Mouse (Mus musculus) C2C12 (cell line): ENCODE measurements around the gene Zfp618. TPM values are rescaled to one million over a fixed set of nuclear protein-coding genes. Genes with fewer than 3 reads are reported as not detected.

Source experiments
- H3K27me3 ChIP-seq: one replicate; pipeline ENCODE4 v1.6.1; 2011; ENCODE audit not compliant: control insufficient read depth, insufficient read depth, insufficient read length
- H3K36me3 ChIP-seq: one replicate; pipeline ENCODE4 v1.6.1; 2011; ENCODE audit not compliant: control insufficient read depth, insufficient read depth
- H3K4me3 ChIP-seq: one replicate; pipeline ENCODE4 v1.5.1; 2011; ENCODE audit warnings: mild to moderate bottlenecking, control low read depth; ENCODE audit not compliant: poor library complexity, insufficient read depth, severe bottlenecking
- H3K79me2 ChIP-seq: one replicate; pipeline ENCODE4 v1.6.1; 2011; ENCODE audit not compliant: control insufficient read depth, insufficient read depth
- H3K79me3 ChIP-seq: one replicate; pipeline ENCODE4 v1.6.1; 2011; ENCODE audit warnings: low read depth, control low read depth
- H3ac ChIP-seq: one replicate; pipeline ENCODE3; 2011; ENCODE audit warnings: low read depth; ENCODE audit not compliant: control insufficient read depth, insufficient read length
- CEBPB ChIP-seq: IDR thresholded peaks from one replicate; pipeline ENCODE4 v1.6.1; 2011; ENCODE audit warnings: low read depth, mild to moderate bottlenecking, control low read depth, moderate library complexity
- CTCF ChIP-seq: IDR thresholded peaks from one replicate; pipeline ENCODE4 v1.5.1; 2011; ENCODE audit not compliant: control insufficient read depth, insufficient read depth, insufficient read length
- FOSL1 ChIP-seq: IDR thresholded peaks from one replicate; pipeline ENCODE4 v1.8.0; 2011; ENCODE audit warnings: mild to moderate bottlenecking, low read length; ENCODE audit not compliant: poor library complexity, insufficient read depth, severe bottlenecking
- MAX ChIP-seq: IDR thresholded peaks from one replicate; pipeline ENCODE4 v1.6.1; 2011; ENCODE audit warnings: mild to moderate bottlenecking, control low read depth
- MYOD1 ChIP-seq: IDR thresholded peaks from one replicate; pipeline ENCODE4 v1.6.1; 2011; ENCODE audit warnings: low read depth; ENCODE audit not compliant: control insufficient read depth, insufficient read length
- MYOG ChIP-seq: IDR thresholded peaks from one replicate; pipeline ENCODE4 v1.6.1; 2011; ENCODE audit not compliant: control insufficient read depth, insufficient read length; ENCODE audit errors: extremely low read depth
- USF1 ChIP-seq: IDR thresholded peaks from one replicate; pipeline ENCODE4 v1.6.1; 2011; ENCODE audit warnings: low read depth, mild to moderate bottlenecking, control low read depth, moderate library complexity
- polyA plus RNA-seq: library from polyadenylated mRNA; unstranded; fragments of >200 nt; fragmentation: generic; extraction: Trizol; gene quantifications from one replicate; pipeline ENCODE4 v1.2.1, GENCODE M21; 2012; ENCODE audit warnings: missing spikeins

The Zfp618 gene
- polyA plus RNA-seq, 1 experiment = 0.01 TPM

DNA sequence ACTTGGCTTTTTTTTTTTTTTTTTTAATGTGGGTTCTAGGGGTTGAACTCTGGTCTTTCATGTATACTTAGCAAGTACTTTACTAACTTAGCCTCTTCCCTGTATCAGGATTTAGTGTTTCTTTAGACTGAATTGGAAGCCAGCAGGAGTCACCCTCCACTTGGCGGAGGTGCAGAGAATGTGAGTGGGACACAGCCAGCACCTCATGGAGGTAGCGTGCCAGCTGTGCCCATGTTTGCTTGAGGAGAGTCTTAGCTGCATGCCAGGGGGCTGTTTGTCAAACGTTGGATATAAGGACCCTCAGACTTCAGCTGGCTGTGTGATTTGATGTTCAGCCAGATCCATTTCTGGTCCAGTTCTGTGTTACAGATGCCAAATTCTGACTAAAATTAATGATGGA, 7.7 kb downstream of the Zfp618 start:
- Histone ChIP-seq H3K4me3 (no peak overlapping the region), H3K79me2 (no peaks in the 10 kb centered on the region), H3K79me3 (no peaks in the 10 kb centered on the region), H3K36me3 (no peaks in the 10 kb centered on the region), H3K27me3 (peaks cover 3% of the 10 kb centered on the region), H3ac (no peak overlapping the region)
- no peak for TF ChIP-seq CTCF
- no peak for TF ChIP-seq FOSL1
- no peak for TF ChIP-seq CEBPB
- TF ChIP-seq MYOG = no peak
- TF ChIP-seq MAX = no peak
- no peak for TF ChIP-seq USF1
- TF ChIP-seq MYOD1 = no peak

DNA sequence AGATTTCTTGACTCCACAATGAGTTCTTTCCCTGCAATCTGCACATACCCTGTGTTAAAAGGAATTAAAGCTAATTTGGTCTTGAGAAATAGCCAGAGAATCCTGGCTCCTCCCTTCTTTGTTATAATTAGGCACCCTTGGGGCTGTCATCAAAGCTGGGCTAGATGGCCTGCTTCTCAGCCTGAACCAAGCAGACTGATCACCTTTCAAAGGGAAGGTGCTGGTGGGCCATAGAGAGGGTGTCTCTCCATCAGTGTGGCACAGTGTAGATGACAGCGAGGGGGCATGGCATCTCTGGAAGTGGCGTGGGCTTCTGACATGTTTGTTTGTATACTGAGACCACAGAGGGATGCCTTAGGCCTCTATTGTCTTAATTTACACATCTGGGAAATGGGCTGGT, 9.5 kb downstream of the Zfp618 start:
- Histone ChIP-seq H3K4me3 (no peak overlapping the region), H3K36me3 (no peaks in the 10 kb centered on the region), H3K27me3 (peaks cover 10% of the 10 kb centered on the region), H3K79me2 (no peaks in the 10 kb centered on the region), H3K79me3 (no peaks in the 10 kb centered on the region), H3ac (no peak overlapping the region)
- TF ChIP-seq USF1 = no peak
- TF ChIP-seq MYOG = no peak
- no peak for TF ChIP-seq FOSL1
- no peak for TF ChIP-seq CTCF
- no peak for TF ChIP-seq MAX
- TF ChIP-seq CEBPB = no peak
- no peak for TF ChIP-seq MYOD1

GRCm38 (mm10) chr4:62975541-62975940, 10.2 kb downstream of the Zfp618 start:
- Histone ChIP-seq H3K36me3 (no peaks in the 10 kb centered on the region), H3K79me2 (no peaks in the 10 kb centered on the region), H3K4me3 (no peak overlapping the region), H3K79me3 (no peaks in the 10 kb centered on the region), H3K27me3 (peaks cover 10% of the 10 kb centered on the region), H3ac (no peak overlapping the region)
- TF ChIP-seq CTCF (no peak), MYOD1 (no peak), FOSL1 (no peak)

- no peaks in the 10 kb centered on the region for H3K79me2 ChIP-seq
- no peaks in the 10 kb centered on the region for H3K36me3 ChIP-seq
- peaks cover 10% of the 10 kb centered on the region for H3K27me3 ChIP-seq
- H3ac ChIP-seq = no peak overlapping the region
- no peaks in the 10 kb centered on the region for H3K79me3 ChIP-seq
- no peak for TF ChIP-seq MYOD1
- TF ChIP-seq USF1 = no peak
- TF ChIP-seq MYOG = no peak
- TF ChIP-seq CTCF = no peak
- no peak for TF ChIP-seq CEBPB
- TF ChIP-seq MAX = no peak
- TF ChIP-seq FOSL1 = no peak
- H3K4me3 ChIP-seq = no peak overlapping the region
These were observed 12.1 kb downstream of the Zfp618 start for GRCm38 (mm10) chr4:62977454-62977853.

DNA sequence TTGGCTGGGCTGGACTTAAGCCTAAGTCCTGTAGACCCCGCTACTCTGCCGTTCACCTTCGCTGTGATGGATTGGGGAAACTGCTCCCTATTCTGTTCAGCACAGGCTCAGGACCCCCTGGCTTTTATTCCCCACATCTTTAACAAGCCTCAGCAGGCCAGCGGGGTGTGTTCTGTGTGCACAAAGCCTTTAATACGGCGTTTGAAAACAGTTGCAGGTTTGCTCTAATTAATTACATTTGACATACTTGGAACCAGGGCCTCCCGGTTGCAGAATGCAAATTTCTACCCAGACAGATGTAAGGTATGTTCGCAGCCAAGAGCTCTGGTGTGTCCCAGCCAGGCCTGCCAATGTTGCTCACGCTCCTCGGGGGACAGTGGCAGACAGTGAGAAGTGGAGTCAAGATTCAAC, 13.1 kb downstream of the Zfp618 start:
- no peak for TF ChIP-seq CEBPB
- TF ChIP-seq MAX = no peak
- no peak for TF ChIP-seq USF1
- no peak for TF ChIP-seq CTCF
- TF ChIP-seq MYOG = no peak
- no peak for TF ChIP-seq MYOD1
- TF ChIP-seq FOSL1 = no peak
- Histone ChIP-seq H3K79me2 (no peaks in the 10 kb centered on the region), H3K27me3 (peaks cover 10% of the 10 kb centered on the region)

GRCm38 (mm10) chr4:62981572-62981971, 16.2 kb downstream of the Zfp618 start:
- TF ChIP-seq CEBPB (no peak), MYOG (no peak), MYOD1 (no peak), FOSL1 (no peak), USF1 (no peak), CTCF (no peak), MAX (no peak)
- no peaks in the 10 kb centered on the region for H3K79me2 ChIP-seq
- no peak overlapping the region for H3ac ChIP-seq
- H3K36me3 ChIP-seq = no peaks in the 10 kb centered on the region
- peaks cover 7% of the 10 kb centered on the region for H3K27me3 ChIP-seq
- H3K79me3 ChIP-seq = no peaks in the 10 kb centered on the region
- no peak overlapping the region for H3K4me3 ChIP-seq

More for the DNA sequence above, 13.1 kb downstream of the Zfp618 start:
- no peaks in the 10 kb centered on the region for H3K79me3 ChIP-seq
- H3K4me3 ChIP-seq = no peak overlapping the region
- H3K36me3 ChIP-seq = no peaks in the 10 kb centered on the region
- H3ac ChIP-seq = no peak overlapping the region
